Mouse (Mus musculus): Measurements from ENCODE around the gene Rasgef1a.

DNA sequence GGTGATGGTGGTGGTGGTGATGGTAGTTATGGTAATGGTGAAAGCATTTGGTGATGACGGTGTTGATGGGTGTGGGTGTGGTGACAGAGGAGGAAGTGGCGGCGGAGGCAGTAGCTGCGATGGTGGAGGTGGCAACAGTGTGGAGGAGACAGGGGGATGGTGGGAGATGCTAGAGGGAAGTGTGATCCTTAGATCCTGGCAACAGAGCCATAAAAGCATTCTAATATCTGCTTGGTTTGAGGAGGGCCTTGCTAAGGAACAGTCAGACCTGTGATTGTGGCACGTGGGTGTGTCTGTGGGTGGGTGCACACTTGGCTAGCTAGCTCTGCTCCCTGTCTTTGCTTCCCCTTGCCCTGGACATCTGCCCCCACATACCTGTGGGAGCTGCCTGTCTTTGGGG is 7.4 kb downstream of the Rasgef1a start:
- no peak for TF ChIP-seq POLR2A (IDR thresholded peaks at IDR 0.05; ENCODE audit: insufficient read depth, low read length)
- TF ChIP-seq CTCF (IDR thresholded peaks at IDR 0.05; ENCODE audit: low read depth, low read length): no peak
- TF ChIP-seq EP300 (IDR thresholded peaks at IDR 0.05; ENCODE audit: insufficient read depth, low read depth, low read length): no peak

Measured in ES-Bruce4 (cell line).